In the genomic region with DNA sequence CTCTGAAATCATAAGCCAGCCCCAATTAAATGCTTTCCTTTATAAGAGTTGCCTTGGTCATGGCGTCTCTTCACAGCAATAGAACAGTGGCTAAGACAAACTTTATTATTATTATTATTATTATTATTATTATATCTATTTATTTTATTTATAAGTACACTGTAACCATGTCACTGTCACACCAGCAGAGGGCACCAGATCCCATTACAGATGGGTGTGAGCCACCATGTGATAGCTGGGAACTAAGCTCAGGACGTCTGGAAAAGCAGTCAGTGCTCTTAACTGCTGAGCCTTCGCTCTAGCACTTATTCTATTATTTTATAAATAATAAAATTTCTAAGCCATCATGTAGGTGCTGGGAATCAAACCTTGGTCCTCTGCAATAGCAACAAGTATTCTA, we compare ENCODE assay signal across 19 mouse cellular contexts. TPM values are rescaled to one million over a fixed set of nuclear protein-coding genes. Genes with fewer than 3 reads are reported as not detected.
DNase-seq lines count a peak whose midpoint lies in the region; ATAC-seq lines count a peak whose summit lies in the region.
"Had no signal": no experiment of that assay in that cellular context is flagged by ENCODE, and none has a peak within 500 bp of the region (broad histone marks: within the 10 kb centered on the region; RNA-seq: fewer than 3 reads in every experiment).

No protein-coding gene starts in this region.

- no peak overlapping the region for H3K9ac ChIP-seq in midbrain, embryonic 12.5 days (replicated peaks)
- no peak overlapping the region for H3K9ac ChIP-seq in midbrain, embryonic 13.5 days (replicated peaks)
- H3K9ac ChIP-seq: embryonic facial prominence, embryonic 15.5 days; forebrain, postnatal 0 days; heart, embryonic 12.5 days; limb, embryonic 12.5 days; midbrain, embryonic 15.5 days had no signal

- no peak overlapping the region for H3K27ac ChIP-seq in midbrain, embryonic 12.5 days (replicated peaks)
- H3K27ac ChIP-seq in midbrain, embryonic 13.5 days, result no peak overlapping the region
- H3K27ac ChIP-seq in embryonic facial prominence, embryonic 10.5 days (replicated peaks), result no peak overlapping the region
- H3K27ac ChIP-seq: embryonic facial prominence, embryonic 15.5 days; limb, embryonic 12.5 days; midbrain, embryonic 15.5 days had no signal

- 37% methylated on average over 3 of the region's 3 CpGs for WGBS in midbrain, embryonic 12.5 days
- WGBS in midbrain, embryonic 13.5 days, result 37% methylated on average over 3 of the region's 3 CpGs
- WGBS in embryonic facial prominence, embryonic 10.5 days, result 59% methylated on average over 3 of the region's 3 CpGs

- H3K4me3 ChIP-seq in midbrain, embryonic 12.5 days, result no peak overlapping the region
- H3K4me3 ChIP-seq in midbrain, embryonic 13.5 days (replicated peaks), result no peak overlapping the region
- H3K4me3 ChIP-seq in embryonic facial prominence, embryonic 10.5 days, result no peak overlapping the region
- H3K4me3 ChIP-seq: embryonic facial prominence, embryonic 15.5 days; heart, embryonic 12.5 days; limb, embryonic 12.5 days; midbrain, embryonic 15.5 days had no signal

- peaks cover 48% of the 10 kb centered on the region for H3K36me3 ChIP-seq in midbrain, embryonic 12.5 days
- peaks cover 42% of the 10 kb centered on the region for H3K36me3 ChIP-seq in midbrain, embryonic 13.5 days
- H3K36me3 ChIP-seq in embryonic facial prominence, embryonic 10.5 days (replicated peaks), result peaks cover 85% of the 10 kb centered on the region

- H3K27me3 ChIP-seq in midbrain, embryonic 12.5 days, result peaks cover 60% of the 10 kb centered on the region
- peaks cover 52% of the 10 kb centered on the region for H3K27me3 ChIP-seq in midbrain, embryonic 13.5 days
- no peaks in the 10 kb centered on the region for H3K27me3 ChIP-seq in embryonic facial prominence, embryonic 10.5 days (replicated peaks; ENCODE audit: low read depth, poor library complexity, severe bottlenecking)
- H3K27me3 ChIP-seq: embryonic facial prominence, embryonic 15.5 days; heart, embryonic 12.5 days; limb, embryonic 12.5 days; midbrain, embryonic 15.5 days had no signal

- no peak overlapping the region for H3K4me2 ChIP-seq in midbrain, embryonic 12.5 days (replicated peaks)
- no peak overlapping the region for H3K4me2 ChIP-seq in midbrain, embryonic 13.5 days (replicated peaks)
- H3K4me2 ChIP-seq: embryonic facial prominence, embryonic 15.5 days; heart, embryonic 12.5 days; limb, embryonic 12.5 days; midbrain, embryonic 15.5 days had no signal

- no peaks in the 10 kb centered on the region for H3K9me3 ChIP-seq in midbrain, embryonic 12.5 days
- H3K9me3 ChIP-seq in midbrain, embryonic 13.5 days, result no peaks in the 10 kb centered on the region
- H3K9me3 ChIP-seq in embryonic facial prominence, embryonic 10.5 days, result no peaks in the 10 kb centered on the region
- H3K9me3 ChIP-seq: embryonic facial prominence, embryonic 15.5 days; heart, embryonic 12.5 days; limb, embryonic 12.5 days; midbrain, embryonic 15.5 days had no signal

- ATAC-seq in midbrain, embryonic 12.5 days (ENCODE audit: low FRiP score, low read depth), result peak; percentile 54; the same call in 1 of the 2 replicates
- ATAC-seq in midbrain, embryonic 13.5 days, result no peak; the same call in 1 of the 2 replicates
- ATAC-seq: forebrain, postnatal 0 days; hindbrain, embryonic 16.5 days; midbrain, embryonic 15.5 days had no signal

- DNase-seq in embryo, embryonic 11 days, result peak; percentile 5
- no peak for DNase-seq in embryo, embryonic 10.5 days (ENCODE audit: low spot score)
- peak; percentile 16 for DNase-seq in kidney, postnatal 10 days
- no peak for DNase-seq in kidney, adult 11 months
- peak; percentile 34 for DNase-seq in NIH3T3 (ENCODE audit: low read depth)
- no peak for DNase-seq in embryonic facial prominence, embryonic 10.5 days (ENCODE audit: low spot score)
- DNase-seq: adrenal gland, adult 8-10 months; cerebellum, adult 9-10 months; forebrain, postnatal 0 days; kidney, adult 8-10 months; lung, postnatal 4 days; right cerebral cortex, postnatal 4 days had no signal

- H3K4me1 ChIP-seq in midbrain, embryonic 12.5 days, result peaks cover 23% of the 10 kb centered on the region
- H3K4me1 ChIP-seq in midbrain, embryonic 13.5 days (replicated peaks), result peaks cover 16% of the 10 kb centered on the region
- H3K4me1 ChIP-seq in embryonic facial prominence, embryonic 10.5 days, result peaks cover 15% of the 10 kb centered on the region

RNA-seq across cellular contexts. Expression of gene Zc3hav1l, which starts 5.4 kb away (rescaled TPM):
- 12.2 and 15.0 TPM in 2 replicates for polyA plus RNA-seq in midbrain, embryonic 12.5 days (2016; fragmentation: Nextera tagmentation; extraction: Ambion mirVana)
- 10.6 and 11.0 TPM in 2 replicates for polyA plus RNA-seq in midbrain, embryonic 13.5 days (2015; fragmentation: Nextera tagmentation; extraction: Ambion mirVana)
- polyA plus RNA-seq in embryonic facial prominence, embryonic 10.5 days (2016; fragmentation: Nextera tagmentation; extraction: Ambion mirVana), result 17.0 and 17.5 TPM in 2 replicates

RNA-seq across cellular contexts. Expression of gene D630045J12Rik, which starts 39.9 kb away (rescaled TPM):
- 11.7 and 13.7 TPM in 2 replicates for polyA plus RNA-seq in midbrain, embryonic 12.5 days (2016; fragmentation: Nextera tagmentation; extraction: Ambion mirVana)
- polyA plus RNA-seq in midbrain, embryonic 13.5 days (2015; fragmentation: Nextera tagmentation; extraction: Ambion mirVana), result 14.4 and 16.6 TPM in 2 replicates
- 7.4 and 8.1 TPM in 2 replicates for polyA plus RNA-seq in embryonic facial prominence, embryonic 10.5 days (2016; fragmentation: Nextera tagmentation; extraction: Ambion mirVana)

Comparison
In these comparisons a context has a peak if more than half of its experiments do, and no peak if none do; other contexts are left out.
1. DNase-seq: peak in embryo, embryonic 11 days (single experiment), kidney, postnatal 10 days (single experiment) and NIH3T3 (single experiment); none in embryo, embryonic 10.5 days (single experiment), kidney, adult 11 months (single experiment) and embryonic facial prominence, embryonic 10.5 days (single experiment).